Mouse (Mus musculus) adrenal gland, postnatal 14 days (tissue): ENCODE measurements at regions not wholly inside any gene's neighbourhood (a gene's known extent, or its start where the extent isn't known, plus 50 kb on each side); places are given as distances from the start of the nearest gene placed in this dataset.

ENCODE experiments used
- DNase-seq: peaks from one replicate; pipeline ENCODE4 v3.0.0; 2021; ENCODE audit warnings: mixed read lengths

DNA sequence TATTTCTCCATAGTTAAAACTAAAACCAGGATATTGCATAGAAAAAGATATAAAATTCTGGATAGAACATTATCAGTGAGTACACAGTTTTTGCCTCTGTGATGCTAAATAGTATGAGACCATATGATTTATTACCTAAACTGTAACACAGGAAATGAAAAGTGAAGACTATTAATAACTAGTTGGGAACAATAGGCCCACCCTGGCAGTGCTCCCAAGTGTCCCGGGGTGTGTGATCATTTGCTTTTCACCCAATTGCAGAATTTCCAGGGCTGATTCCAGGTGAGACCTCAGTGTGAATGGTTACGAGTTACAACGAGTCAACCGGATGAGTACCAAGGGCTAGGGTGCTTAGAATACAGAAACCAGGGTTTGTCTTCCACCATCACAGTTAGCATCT lies 172.6 kb upstream of the Tars start:
- peak; percentile 34 for DNase-seq

GRCm38 (mm10) chr15:11565503-11566031 lies 166.1 kb upstream of the Tars start:
- DNase-seq = peak; percentile 69

- DNase-seq = no peak
Observed at GRCm38 (mm10) chr15:11552568-11552967, 153.1 kb upstream of the Tars start.

DNA sequence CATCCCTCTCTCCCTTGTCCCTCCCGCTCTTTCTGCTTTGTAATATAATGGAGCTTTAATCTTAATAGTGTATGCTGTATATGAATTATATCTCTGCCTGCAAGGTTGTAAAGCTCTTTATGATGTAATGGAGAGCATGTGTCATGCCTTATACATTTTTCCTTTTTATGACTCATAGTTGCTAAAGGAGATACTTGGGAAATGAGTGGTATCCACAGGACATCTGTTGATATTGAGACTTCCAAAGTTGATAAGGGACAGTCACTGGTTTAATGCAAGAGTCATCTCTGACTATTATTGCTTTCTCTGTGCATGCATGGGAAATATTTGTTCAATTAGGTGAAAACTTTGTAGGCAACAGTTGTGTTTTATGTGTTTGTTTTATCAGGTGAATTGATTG lies 152.6 kb upstream of the Tars start:
- no peak for DNase-seq

DNA sequence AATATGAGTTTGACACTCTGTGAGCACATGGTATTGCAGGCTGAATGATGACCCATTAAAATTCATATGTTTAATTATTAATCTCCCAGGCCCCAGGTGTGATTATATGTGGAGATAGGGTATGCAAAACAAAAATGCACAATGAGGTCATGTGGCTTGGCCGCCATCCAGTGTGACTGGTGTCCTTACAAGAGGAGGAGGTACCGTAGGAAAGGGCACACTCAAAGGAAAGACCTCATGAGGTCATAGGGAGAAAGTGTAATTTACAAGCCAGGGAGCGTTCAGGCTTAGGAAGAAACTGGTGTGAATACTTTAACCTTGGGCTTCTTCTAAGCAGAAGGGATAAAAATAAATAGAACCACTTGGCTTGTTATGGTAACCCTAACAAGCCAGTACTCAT lies 140.0 kb upstream of the Tars start:
- peak; percentile 41 for DNase-seq

DNA sequence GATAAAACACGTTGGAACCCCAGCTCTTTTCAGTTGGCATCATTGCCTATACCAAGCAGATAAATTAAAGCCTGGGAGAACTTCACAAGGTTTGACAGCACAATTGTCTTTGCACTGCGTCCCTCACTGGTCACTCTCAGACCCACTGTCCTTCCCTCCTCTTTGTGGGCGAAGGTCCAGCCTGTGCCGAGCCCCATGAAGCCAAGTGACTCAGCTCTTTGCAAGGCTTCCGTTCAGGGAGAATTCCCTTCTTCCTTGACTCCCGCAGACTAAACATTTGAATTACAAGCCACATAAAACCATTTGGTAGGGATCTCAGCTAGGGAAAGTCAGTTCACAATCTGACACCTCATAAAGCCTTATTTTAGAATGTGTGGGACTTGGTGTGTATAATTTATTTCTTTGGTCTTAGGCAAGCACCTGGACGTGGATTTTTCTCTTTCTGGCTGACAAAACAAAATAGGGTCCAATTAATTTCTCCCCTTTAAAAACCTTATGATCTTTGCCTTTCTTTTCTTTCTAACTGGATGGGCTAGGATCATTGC lies 136.7 kb upstream of the Tars start:
- peak; percentile 37 for DNase-seq

DNA sequence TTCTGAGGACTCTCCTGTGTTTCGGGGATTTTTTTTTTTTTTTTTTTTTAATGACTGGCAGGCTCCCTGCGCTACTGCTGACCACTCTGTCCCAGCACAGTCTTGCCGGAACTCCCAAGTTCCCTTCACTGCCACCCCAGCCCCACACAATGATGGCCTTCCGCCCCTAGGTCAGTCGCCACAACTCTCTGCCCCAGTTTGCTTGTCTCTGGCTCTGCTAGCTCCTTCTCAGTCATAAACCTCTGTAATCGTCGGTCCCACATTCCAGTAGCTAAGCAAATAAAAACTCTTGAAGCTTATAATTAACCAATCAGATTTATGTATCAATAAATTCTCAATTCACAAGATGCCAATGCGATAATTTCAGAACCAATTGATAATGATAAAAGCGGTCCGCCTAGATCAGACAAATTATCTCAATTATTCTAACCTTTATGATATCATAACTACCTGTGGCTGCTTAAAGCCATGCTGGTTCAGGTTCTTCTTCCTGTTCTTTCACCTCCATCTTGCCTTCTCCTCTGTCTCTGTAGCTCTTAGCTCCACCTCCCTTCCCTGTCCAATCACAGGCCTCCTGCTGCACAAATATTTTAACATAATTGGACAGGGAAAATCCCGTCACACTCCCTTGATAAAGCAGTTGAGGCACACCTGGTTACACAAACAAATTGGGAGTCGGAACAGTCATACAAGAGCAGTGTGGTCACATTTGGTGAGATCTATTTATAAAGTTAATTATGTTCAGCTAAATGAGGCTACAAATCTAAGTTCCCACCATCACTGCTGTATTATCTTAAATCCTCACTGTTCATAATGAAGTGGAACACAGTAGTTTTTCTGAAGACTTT lies 135.2 kb upstream of the Tars start:
- DNase-seq = no peak

DNA sequence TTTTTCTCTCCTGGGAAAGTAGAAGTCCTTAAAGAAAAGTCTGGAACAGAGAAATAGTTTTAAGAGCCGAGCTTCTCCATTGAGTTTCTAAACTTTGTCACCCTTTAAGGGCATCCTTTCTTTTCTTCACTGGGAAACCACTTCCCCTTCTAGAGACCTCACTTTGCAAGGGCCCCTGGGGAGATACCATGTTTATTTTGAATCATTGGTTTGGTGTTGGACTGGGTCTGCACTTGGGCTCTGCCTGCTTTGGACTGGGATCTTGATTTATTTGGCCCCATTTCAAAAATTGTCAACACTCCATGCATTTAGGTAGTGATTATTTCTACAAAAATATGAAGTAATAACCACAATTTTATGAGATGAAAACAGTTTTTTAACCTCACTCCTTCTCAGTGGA lies 134.2 kb upstream of the Tars start:
- no peak for DNase-seq

DNA sequence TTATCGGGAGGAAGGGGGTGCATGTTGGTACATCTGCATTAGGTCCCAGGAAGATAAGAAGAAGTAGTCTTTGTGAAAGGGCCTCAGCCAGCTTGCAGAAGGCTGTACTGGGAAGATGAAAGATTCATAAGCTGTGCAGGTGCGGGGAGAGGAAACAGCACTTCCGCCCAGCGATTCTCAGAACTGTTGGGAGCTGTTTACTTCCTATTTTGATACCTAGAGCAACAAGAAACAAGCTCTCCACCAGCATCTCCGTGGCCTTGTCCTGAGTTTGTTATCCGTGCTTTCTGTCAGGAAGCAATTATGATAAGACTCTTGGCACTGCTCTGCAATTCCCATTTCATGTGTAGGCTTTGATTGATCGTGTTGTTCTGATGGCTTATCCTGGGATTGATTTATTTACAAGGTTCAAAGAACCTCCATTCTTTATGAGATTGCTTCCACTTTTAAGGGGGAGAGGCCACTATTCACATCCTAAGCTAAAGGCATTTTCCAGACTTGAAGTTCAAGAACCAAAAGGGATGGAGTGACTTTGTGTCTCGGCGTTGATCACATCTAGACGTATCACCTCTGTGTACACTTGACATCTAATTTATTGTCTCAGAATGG lies 133.6 kb upstream of the Tars start:
- peak; percentile 48 for DNase-seq

GRCm38 (mm10) chr15:11532536-11532935 lies 133.1 kb upstream of the Tars start:
- DNase-seq = peak; percentile 21

DNA sequence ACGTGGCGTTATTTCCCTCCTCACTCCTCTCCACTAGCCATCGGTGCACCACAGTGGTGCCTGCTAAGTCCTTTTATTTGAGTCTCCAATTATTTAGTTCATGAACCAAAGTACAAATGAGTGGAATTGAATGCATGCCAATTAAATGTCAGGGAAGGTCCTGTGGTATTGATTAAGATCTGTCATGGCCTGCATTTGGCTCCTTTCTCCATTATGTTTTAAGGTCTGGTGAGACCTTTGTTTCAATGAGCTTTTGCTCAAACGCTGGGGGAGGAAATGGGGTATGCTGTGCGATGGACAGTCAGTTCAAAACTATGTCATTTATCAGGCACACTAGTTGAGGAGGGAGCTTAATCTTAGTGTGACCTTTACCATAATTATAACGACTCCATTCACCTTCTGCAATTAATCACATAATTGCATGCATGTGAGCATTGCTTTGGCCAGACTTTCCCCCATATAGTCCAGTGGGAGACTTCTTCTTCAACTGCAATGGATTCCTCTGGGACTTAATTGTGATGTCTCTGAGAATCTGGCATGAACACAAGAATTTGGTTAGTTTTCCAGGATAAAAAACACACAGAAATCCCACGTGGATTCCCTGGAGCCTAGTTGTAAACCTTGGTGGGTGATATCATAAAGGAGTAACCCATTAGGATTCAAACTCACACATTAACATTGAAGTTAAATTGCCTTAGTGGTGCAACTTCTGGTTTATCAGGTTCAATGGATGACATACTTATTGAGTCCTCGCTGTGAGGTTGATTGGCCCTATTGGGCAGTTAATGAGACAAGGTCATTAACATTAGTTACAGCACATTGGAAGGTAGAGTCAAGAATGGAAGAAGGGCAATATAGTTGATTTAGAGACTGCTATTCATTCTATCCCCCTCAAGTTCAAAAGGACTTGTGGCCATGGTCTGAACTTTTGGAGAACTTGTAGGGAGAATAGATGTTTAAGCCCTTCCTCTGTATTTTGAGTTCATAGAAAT lies 130.7 kb upstream of the Tars start:
- no peak for DNase-seq

DNA sequence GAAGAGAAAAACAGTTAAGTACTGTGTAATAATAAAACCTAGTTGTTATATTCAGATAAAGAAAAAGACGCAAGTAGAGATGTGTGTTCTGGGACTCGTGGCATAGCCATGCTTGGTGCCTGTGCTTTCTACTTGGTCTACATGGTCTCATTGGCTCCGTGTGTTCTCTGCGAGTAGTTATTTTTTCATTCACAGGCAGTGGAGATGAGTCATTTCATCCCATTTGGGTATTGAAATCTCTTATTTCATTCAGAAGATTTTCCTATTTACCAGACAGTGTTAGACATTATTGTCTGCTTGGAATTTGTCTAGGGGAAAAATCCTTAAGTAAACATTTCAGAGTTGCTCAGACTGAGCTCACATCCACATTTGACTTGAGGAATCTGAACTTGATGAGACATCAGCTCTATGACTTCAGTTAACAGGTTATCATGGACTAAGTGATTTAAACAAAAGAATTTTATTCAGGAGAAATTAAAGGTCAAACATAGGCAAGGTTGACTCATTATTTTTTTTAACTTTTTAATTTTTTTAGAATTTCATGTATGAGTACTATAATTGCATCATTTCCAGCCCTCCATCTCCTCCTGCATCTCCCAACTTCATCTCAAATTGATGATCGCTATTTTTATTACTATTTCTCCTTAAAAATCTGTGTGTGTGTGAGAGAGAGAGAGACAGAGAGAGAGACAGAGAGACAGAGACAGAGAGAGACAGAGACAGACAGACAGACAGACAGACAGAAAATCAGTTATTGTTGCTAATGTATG lies 125.1 kb upstream of the Tars start:
- DNase-seq = no peak

- DNase-seq = no peak
Observed at GRCm38 (mm10) chr15:11518565-11518964, 119.1 kb upstream of the Tars start.

DNA sequence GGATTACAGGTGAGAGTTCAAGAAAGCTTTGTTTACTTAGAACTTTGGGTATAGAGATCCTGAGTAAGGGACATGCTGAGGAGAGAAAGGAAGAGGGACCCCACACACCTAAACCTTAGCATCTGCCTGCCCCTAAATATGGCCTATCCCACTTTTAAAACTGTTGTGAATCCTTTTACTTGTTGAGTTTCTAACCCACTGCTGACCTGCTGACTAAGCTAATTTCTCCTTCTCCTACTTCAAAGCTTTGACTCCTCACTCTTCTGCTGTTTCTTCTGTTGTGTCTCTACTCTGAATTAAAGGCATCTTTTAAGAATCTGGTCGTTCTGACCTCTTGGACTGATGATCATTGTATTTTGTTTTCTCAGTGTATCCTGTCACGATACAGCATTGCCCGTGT lies 118.4 kb upstream of the Tars start:
- DNase-seq = no peak

GRCm38 (mm10) chr15:11505076-11505639 lies 105.7 kb upstream of the Tars start:
- DNase-seq = no peak

GRCm38 (mm10) chr15:11496436-11496835 lies 97.0 kb upstream of the Tars start:
- DNase-seq = no peak

DNA sequence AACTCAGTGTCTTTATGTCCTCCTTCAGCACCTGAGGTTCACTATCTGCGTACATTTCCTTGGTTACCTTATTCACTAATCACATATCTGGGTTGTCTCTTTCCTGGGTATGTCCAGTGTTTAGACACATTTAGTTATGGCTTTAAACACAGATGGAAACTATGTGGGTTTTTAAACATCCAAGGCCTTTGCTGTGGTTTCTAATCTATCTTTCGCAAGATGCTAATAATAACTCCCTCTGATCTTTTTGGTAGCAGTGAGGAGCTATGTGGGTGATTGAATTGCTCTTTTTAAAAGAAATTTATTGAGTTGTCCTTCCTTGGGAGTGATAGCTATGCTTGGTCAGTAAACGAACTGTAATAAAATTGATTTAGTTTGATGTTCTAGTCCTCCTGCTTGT lies 89.7 kb upstream of the Tars start:
- no peak for DNase-seq

GRCm38 (mm10) chr15:11487268-11487783 lies 87.9 kb upstream of the Tars start:
- DNase-seq = no peak

DNA sequence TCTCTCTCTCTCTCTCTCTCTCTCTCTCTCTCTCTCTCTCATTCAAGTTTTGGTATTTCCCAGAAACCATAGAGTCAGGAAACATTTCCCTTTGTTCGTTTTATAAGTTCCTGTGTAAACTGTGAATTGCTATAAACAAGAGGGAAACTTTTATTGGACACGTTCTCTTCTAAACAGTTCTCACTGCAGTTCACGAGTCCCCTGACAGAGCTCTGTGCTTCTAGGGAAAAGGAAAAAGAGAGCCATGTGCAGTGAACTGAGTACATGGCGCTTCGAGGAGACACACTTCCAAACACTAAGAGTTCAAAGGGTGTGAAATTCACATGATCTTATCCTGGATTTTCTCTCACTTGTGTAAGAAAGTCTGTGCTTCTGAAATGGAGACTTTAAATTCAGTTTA lies 84.5 kb upstream of the Tars start:
- DNase-seq = no peak

GRCm38 (mm10) chr15:11479166-11479944 lies 79.9 kb upstream of the Tars start:
- no peak for DNase-seq
